Mouse (Mus musculus): Measurements from ENCODE around the gene 6030468B19Rik.

DNA sequence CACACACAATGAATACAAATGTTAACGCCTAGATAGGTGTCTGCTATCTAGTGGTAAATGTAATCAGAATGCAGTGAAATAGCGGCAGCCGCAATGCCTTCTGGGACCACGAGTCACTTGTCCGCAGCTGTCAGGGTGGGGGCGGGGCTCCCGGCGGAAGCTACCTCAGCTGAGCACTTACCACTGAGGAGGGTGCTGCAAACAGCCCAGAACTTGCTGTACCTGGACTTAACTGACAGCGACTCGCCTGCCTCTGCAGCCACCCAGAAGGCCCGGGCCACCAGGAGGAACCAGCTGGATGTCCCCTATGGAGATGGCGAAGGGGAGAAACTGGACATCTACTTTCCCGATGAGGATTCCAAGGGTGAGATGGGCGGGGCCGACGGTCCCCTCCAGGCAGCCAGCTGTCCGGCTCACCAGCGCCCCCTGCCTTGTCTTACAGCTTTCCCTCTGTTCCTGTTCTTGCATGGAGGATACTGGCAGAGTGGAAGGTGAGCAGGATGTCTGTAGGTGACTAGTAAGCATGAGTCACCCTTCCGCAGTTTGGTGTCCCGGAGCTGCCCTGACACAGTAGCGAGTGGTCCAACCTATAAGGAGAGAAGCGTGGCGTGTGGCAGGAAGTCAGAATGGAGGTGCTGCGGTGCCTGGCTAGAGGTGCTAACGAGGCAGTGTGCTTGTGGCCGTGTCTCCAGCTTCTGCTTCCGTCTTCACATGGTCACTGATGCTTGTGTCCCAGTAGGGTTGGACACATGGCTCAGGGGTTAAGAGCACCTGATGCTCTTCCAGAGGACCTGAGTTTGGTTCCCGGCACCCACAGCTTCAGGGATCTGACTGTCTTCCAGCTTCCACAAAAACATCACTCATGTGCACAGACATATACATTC is 34.9 kb downstream of the 6030468B19Rik start:
- TF ChIP-seq CTCF (IDR thresholded peaks at IDR 0.05; ENCODE audit: extremely low read depth, insufficient read depth, insufficient read length, insufficient replicate concordance) = peak; percentile 78
- peak; percentile 24; the same call in 1 of the 2 replicates for TF ChIP-seq POLR2A (IDR thresholded peaks at IDR 0.05; ENCODE audit: low read depth, low read length)

All from spleen, adult 2 months (tissue).